Mouse (Mus musculus) limb, embryonic 12.5 days (tissue): ENCODE measurements at regions not wholly inside any gene's neighbourhood (a gene's known extent, or its start where the extent isn't known, plus 50 kb on each side); places are given as distances from the start of the nearest gene placed in this dataset.

Experiments used
- ATAC-seq: fragments of 200-750 bp; cut with Nextera tagmentation; 2 replicates; pipeline ENCODE4 v1.8.0; 2017; ENCODE audit warnings: low read depth, moderate TSS enrichment; ENCODE audit not compliant: insufficient number of reproducible peaks, insufficient read depth, low FRiP score, low TSS enrichment
- H3K27ac ChIP-seq: fragments of 300-500 bp; sonication (generic); 2 replicates; pipeline ENCODE4 v1.5.1; 2016; ENCODE audit warnings: mild to moderate bottlenecking, moderate library complexity
- H3K27me3 ChIP-seq: fragments of 300-500 bp; sonication (generic); 2 replicates; pipeline ENCODE4 v1.6.1; 2016; ENCODE audit warnings: mild to moderate bottlenecking, moderate library complexity
- H3K36me3 ChIP-seq: fragments of 300-500 bp; sonication (generic); 2 replicates; pipeline ENCODE4 v1.6.1; 2016; ENCODE audit warnings: mild to moderate bottlenecking, moderate library complexity
- H3K4me1 ChIP-seq: fragments of 300-500 bp; sonication (generic); replicated peaks from 2 replicates; pipeline ENCODE4 v1.6.1; 2016
- H3K4me2 ChIP-seq: fragments of 300-500 bp; sonication (generic); 2 replicates; pipeline ENCODE4 v1.6.1; 2016; ENCODE audit warnings: mild to moderate bottlenecking, moderate library complexity
- H3K4me3 ChIP-seq: fragments of 300-500 bp; sonication (generic); replicated peaks from 2 replicates; pipeline ENCODE4 v1.5.1; 2016; ENCODE audit warnings: mild to moderate bottlenecking
- H3K9ac ChIP-seq: fragments of 300-500 bp; sonication (generic); replicated peaks from 2 replicates; pipeline ENCODE4 v1.6.1; 2016; ENCODE audit warnings: mild to moderate bottlenecking, moderate library complexity
- H3K9me3 ChIP-seq: fragments of 300-500 bp; sonication (generic); 2 replicates; pipeline ENCODE4 v1.6.1; 2016; ENCODE audit warnings: mild to moderate bottlenecking, moderate library complexity
- WGBS: fragments of 180-500 bp; shearing (Covaris S2); methylation state at CpG from one replicate; pipeline ENCODE4 v1.1.7; 2016; 5-methylcytosine and 5-hydroxymethylcytosine counted together

- H3K27me3 ChIP-seq = 0 out of 2 replicates have a peak, but pooled peaks cover 3% of the 10 kb centered on the region
- no peaks in the 10 kb centered on the region for H3K9me3 ChIP-seq
- no peaks in the 10 kb centered on the region for H3K36me3 ChIP-seq
- no peak overlapping the region for H3K4me2 ChIP-seq
- no peak for ATAC-seq
- no peak overlapping the region for H3K9ac ChIP-seq
- WGBS = 76% methylated on average over 1 of the region's 1 CpGs
- no peaks in the 10 kb centered on the region for H3K4me1 ChIP-seq
- no peak overlapping the region for H3K4me3 ChIP-seq
- H3K27ac ChIP-seq = no peak overlapping the region
Measured at GRCm38 (mm10) chr1:63947278-63947677, 174.8 kb downstream of the Klf7 start.

DNA sequence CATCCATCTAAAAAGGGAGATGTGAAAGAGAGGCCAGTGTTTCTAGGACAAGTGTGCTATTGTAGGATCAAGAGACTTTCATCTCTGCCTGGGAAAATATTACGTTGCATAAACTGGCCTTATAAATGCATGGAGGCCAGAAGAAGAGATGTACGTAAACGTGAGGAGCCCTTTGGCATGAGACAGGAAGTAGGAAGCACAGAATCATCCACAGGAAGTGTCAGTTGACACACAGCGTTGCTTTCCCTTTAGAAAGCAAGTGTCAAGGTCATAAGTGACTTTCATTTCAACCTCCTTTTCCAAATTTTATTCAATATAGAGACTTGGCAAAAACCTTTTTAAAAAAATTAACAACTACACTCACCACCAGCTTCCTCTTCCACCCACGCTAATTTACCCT lies 175.2 kb downstream of the Klf7 start:
- Histone ChIP-seq H3K4me2 (no peak overlapping the region), H3K36me3 (no peaks in the 10 kb centered on the region), H3K4me1 (no peaks in the 10 kb centered on the region), H3K27me3 (no peaks in the 10 kb centered on the region), H3K4me3 (no peak overlapping the region), H3K27ac (no peak overlapping the region), H3K9me3 (no peaks in the 10 kb centered on the region), H3K9ac (no peak overlapping the region)
- WGBS = 76% methylated on average over 5 of the region's 5 CpGs
- ATAC-seq = no peak

DNA sequence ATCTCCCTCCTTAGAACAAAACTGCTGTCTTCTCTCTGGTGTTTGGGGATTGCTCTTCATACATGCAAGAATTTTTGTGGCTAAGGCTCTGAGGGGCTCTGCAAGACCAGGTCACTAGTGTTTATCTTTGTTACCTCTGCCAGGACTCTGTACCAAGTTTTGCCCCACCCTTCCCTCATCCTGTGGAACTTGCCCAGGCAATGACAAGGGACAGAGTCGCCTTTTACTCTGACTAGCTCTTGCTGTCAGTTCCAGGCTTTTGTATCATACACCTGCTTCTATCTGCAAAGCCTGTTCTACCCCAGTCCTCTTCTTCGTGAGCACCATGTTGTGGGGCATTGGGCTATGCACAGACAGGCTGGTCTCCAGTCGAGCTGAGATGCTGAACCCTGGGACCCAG lies 175.7 kb upstream of the 4933402D24Rik start:
- Histone ChIP-seq H3K9me3 (no peaks in the 10 kb centered on the region), H3K9ac (no peak overlapping the region), H3K27me3 (no peaks in the 10 kb centered on the region), H3K27ac (no peak overlapping the region), H3K36me3 (no peaks in the 10 kb centered on the region), H3K4me3 (no peak overlapping the region), H3K4me2 (no peak overlapping the region), H3K4me1 (no peaks in the 10 kb centered on the region)
- ATAC-seq = no peak
- 47% methylated on average over 3 of the region's 3 CpGs for WGBS

GRCm38 (mm10) chr1:63938416-63938815 lies 169.3 kb upstream of the 4933402D24Rik start:
- Histone ChIP-seq H3K9me3 (no peaks in the 10 kb centered on the region), H3K36me3 (no peaks in the 10 kb centered on the region), H3K4me1 (no peaks in the 10 kb centered on the region), H3K9ac (no peak overlapping the region), H3K27me3 (no peaks in the 10 kb centered on the region), H3K4me2 (no peak overlapping the region), H3K4me3 (no peak overlapping the region), H3K27ac (no peak overlapping the region)
- no peak for ATAC-seq
- 69% methylated on average over 4 of the region's 4 CpGs for WGBS

- no peak overlapping the region for H3K9ac ChIP-seq
- 75% methylated on average over 3 of the region's 3 CpGs for WGBS
- H3K36me3 ChIP-seq = no peaks in the 10 kb centered on the region
- ATAC-seq = no peak
- no peaks in the 10 kb centered on the region for H3K4me1 ChIP-seq
- no peaks in the 10 kb centered on the region for H3K27me3 ChIP-seq
- no peaks in the 10 kb centered on the region for H3K9me3 ChIP-seq
- H3K27ac ChIP-seq = no peak overlapping the region
- H3K4me3 ChIP-seq = no peak overlapping the region
- no peak overlapping the region for H3K4me2 ChIP-seq
Measured at GRCm38 (mm10) chr1:63937480-63937879, 168.4 kb upstream of the 4933402D24Rik start.

- Histone ChIP-seq H3K27me3 (no peaks in the 10 kb centered on the region), H3K36me3 (no peaks in the 10 kb centered on the region), H3K4me1 (no peaks in the 10 kb centered on the region), H3K4me3 (no peak overlapping the region), H3K27ac (no peak overlapping the region), H3K9ac (no peak overlapping the region), H3K4me2 (no peak overlapping the region), H3K9me3 (no peaks in the 10 kb centered on the region)
- WGBS = 93% methylated on average over 8 of the region's 8 CpGs
- no peak for ATAC-seq
Measured at GRCm38 (mm10) chr1:63934570-63935280, 165.7 kb upstream of the 4933402D24Rik start.

- H3K4me3 ChIP-seq = no peak overlapping the region
- H3K9ac ChIP-seq = no peak overlapping the region
- H3K27ac ChIP-seq = no peak overlapping the region
- H3K27me3 ChIP-seq = no peaks in the 10 kb centered on the region
- no peaks in the 10 kb centered on the region for H3K4me1 ChIP-seq
- WGBS = 65% methylated on average over 9 of the region's 9 CpGs
- ATAC-seq = no peak
- H3K4me2 ChIP-seq = no peak overlapping the region
- no peaks in the 10 kb centered on the region for H3K36me3 ChIP-seq
- H3K9me3 ChIP-seq = no peaks in the 10 kb centered on the region
Measured at GRCm38 (mm10) chr1:63932484-63932883, 163.4 kb upstream of the 4933402D24Rik start.

GRCm38 (mm10) chr1:63929362-63930125 lies 160.5 kb upstream of the 4933402D24Rik start:
- ATAC-seq = no peak
- Histone ChIP-seq H3K27ac (no peak overlapping the region), H3K27me3 (no peaks in the 10 kb centered on the region), H3K36me3 (no peaks in the 10 kb centered on the region), H3K9me3 (no peaks in the 10 kb centered on the region), H3K4me1 (no peaks in the 10 kb centered on the region), H3K4me3 (no peak overlapping the region), H3K4me2 (no peak overlapping the region), H3K9ac (no peak overlapping the region)
- WGBS = 86% methylated on average over 4 of the region's 4 CpGs

DNA sequence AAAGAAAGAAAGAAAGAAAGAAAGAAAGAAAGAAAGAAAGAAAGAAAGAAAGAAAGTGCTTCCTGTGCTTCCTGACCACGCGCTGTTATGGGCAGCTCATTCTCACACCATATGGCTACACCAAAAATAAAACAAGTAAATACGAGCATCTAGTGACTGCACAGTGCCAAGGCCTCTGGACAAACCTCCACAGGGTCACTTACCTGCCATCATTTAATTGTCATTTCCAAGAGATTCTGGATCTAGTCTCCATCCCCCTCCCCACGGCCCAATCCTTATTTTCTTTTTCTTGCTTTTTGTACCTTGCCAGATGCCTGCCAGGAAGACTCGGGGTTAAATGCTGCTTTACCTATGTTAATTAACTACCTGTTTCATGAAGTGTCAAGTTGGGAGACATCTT lies 159.8 kb upstream of the 4933402D24Rik start:
- Histone ChIP-seq H3K9ac (no peak overlapping the region), H3K4me2 (no peak overlapping the region), H3K9me3 (no peaks in the 10 kb centered on the region), H3K27me3 (no peaks in the 10 kb centered on the region), H3K4me1 (no peaks in the 10 kb centered on the region), H3K4me3 (no peak overlapping the region), H3K27ac (no peak overlapping the region), H3K36me3 (no peaks in the 10 kb centered on the region)
- 90% methylated on average over 5 of the region's 5 CpGs for WGBS
- no peak for ATAC-seq

GRCm38 (mm10) chr1:63928361-63928760 lies 159.3 kb upstream of the 4933402D24Rik start:
- Histone ChIP-seq H3K4me2 (no peak overlapping the region), H3K9me3 (no peaks in the 10 kb centered on the region), H3K27ac (no peak overlapping the region), H3K4me1 (no peaks in the 10 kb centered on the region), H3K9ac (no peak overlapping the region), H3K4me3 (no peak overlapping the region), H3K36me3 (no peaks in the 10 kb centered on the region), H3K27me3 (no peaks in the 10 kb centered on the region)
- no peak for ATAC-seq
- WGBS = 86% methylated on average over 3 of the region's 3 CpGs

- H3K4me1 ChIP-seq = no peaks in the 10 kb centered on the region; the same call in 1 of the 2 replicates
- no peaks in the 10 kb centered on the region for H3K9me3 ChIP-seq
- no peaks in the 10 kb centered on the region for H3K27me3 ChIP-seq
- H3K36me3 ChIP-seq = no peaks in the 10 kb centered on the region
- H3K27ac ChIP-seq = no peak overlapping the region
- WGBS = 44% methylated on average over 8 of the region's 8 CpGs
- no peak overlapping the region for H3K4me2 ChIP-seq
- H3K4me3 ChIP-seq = no peak overlapping the region
- no peak for ATAC-seq
- no peak overlapping the region for H3K9ac ChIP-seq
Measured at GRCm38 (mm10) chr1:63920181-63920933, 151.3 kb upstream of the 4933402D24Rik start.
